Mouse (Mus musculus) embryo, embryonic 9.5 days (tissue): ENCODE measurements at regions not wholly inside any gene's neighbourhood (a gene's known extent, or its start where the extent isn't known, plus 50 kb on each side); places are given as distances from the start of the nearest gene placed in this dataset.
A peak's percentile ranks its signal among the peaks of the same experiment; 100 is the strongest.
"Not testable (repeated sequence)": the region's sequence is repeated elsewhere in the genome, so short reads cannot be mapped to it uniquely, and the experiment has no call there.

Experiments used
- DNase-seq: peaks from one replicate; pipeline ENCODE4 v3.0.0-alpha.2; 2017; ENCODE audit errors: extremely low spot score

GRCm38 (mm10) chr14:27562564-27562963, 54.3 kb upstream of the Ccdc66 start:
- DNase-seq: not testable (repeated sequence)

GRCm38 (mm10) chr14:27561974-27562373, 53.7 kb upstream of the Ccdc66 start:
- not testable (repeated sequence) for DNase-seq

DNA sequence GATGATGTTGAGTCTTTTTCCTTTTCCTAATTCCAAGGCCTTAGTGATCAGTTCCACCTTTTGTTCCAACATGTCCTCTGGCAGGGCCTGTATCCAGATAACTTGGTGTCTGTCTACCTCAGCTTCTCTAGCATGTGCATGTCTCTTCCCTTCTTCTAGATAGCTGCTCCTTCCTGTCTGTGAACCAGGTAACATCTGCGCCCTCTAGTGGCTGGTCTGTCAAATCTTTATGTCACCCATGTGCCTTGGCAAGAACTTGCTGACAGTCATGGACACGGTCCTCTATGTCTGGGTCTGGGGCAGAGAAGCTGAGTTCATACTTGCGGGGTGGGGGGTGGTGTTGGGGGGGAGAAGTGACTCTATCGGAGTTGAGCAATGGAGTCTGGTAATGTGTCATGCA, 52.2 kb upstream of the Ccdc66 start:
- peak; percentile 51 for DNase-seq

- DNase-seq: no peak
Measured at GRCm38 (mm10) chr14:27558794-27559491, 50.7 kb upstream of the Ccdc66 start.
